In genomic region chr14:25472096-25472861, GRCm38 (mm10) we compare ENCODE assay signal across 8 mouse cellular contexts. TPM values are rescaled to one million over a fixed set of nuclear protein-coding genes. Genes with fewer than 3 reads are reported as not detected.
A peak's percentile ranks its signal among the peaks of the same experiment; 100 is the strongest.
DNase-seq lines count a peak whose midpoint lies in the region; ATAC-seq and TF ChIP-seq lines count a peak whose summit lies in the region.

No protein-coding gene starts in this region.

- H3K4me3 ChIP-seq in liver, embryonic 12.5 days = no peak overlapping the region
- no peak overlapping the region for H3K4me3 ChIP-seq in embryonic fibroblast, embryonic 13.5 days (ENCODE audit: insufficient read depth, low read length)
- H3K4me3 ChIP-seq in kidney, postnatal 0 days (replicated peaks; ENCODE audit: low read depth, low read length) = no peak overlapping the region
- H3K4me3 ChIP-seq in forebrain, embryonic 16.5 days (replicated peaks; ENCODE audit: low read length) = no peak overlapping the region

- H3K36me3 ChIP-seq in liver, embryonic 12.5 days = no peaks in the 10 kb centered on the region
- 0 out of 2 replicates have a peak, but pooled peaks cover 2% of the 10 kb centered on the region for H3K36me3 ChIP-seq in kidney, postnatal 0 days (ENCODE audit: insufficient read depth, low read length)
- no peaks in the 10 kb centered on the region for H3K36me3 ChIP-seq in forebrain, embryonic 16.5 days (ENCODE audit: control insufficient read depth, insufficient read depth)

- DNase-seq in liver = no peak
- peak; percentile 63 for DNase-seq in kidney, postnatal 0 days (ENCODE audit: low spot score)
- DNase-seq in retina, embryonic 14.5 days (ENCODE audit: low spot score) = no peak
- no peak for DNase-seq in layer of hippocampus, adult 9-10 months (ENCODE audit: low spot score)

- no peaks in the 10 kb centered on the region for H3K9me3 ChIP-seq in liver, embryonic 12.5 days (replicated peaks)
- H3K9me3 ChIP-seq in kidney, postnatal 0 days (replicated peaks; ENCODE audit: low read length) = no peaks in the 10 kb centered on the region
- H3K9me3 ChIP-seq in forebrain, embryonic 16.5 days (ENCODE audit: control insufficient read depth, low read length) = no peaks in the 10 kb centered on the region

- no peak for ATAC-seq in liver, embryonic 12.5 days
- 0 out of 2 replicates have a peak, but pooled peaks have one; percentile 12 for ATAC-seq in kidney, postnatal 0 days (replicated peaks; ENCODE audit: low FRiP score, low read depth)
- peak; percentile 40 for ATAC-seq in megakaryocyte progenitor cell, adult 5-6 weeks (replicated peaks; ENCODE audit: poor library complexity)
- ATAC-seq in forebrain, embryonic 16.5 days = no peak

- TF ChIP-seq POLR2A in embryonic fibroblast, embryonic 13.5 days (IDR thresholded peaks at IDR 0.05; ENCODE audit: low read depth, low read length) = no peak

- no peak overlapping the region for H3K9ac ChIP-seq in liver, embryonic 12.5 days
- H3K9ac ChIP-seq in kidney, postnatal 0 days (ENCODE audit: low read depth, low read length) = 0 out of 2 replicates have a peak overlapping the region, but pooled peaks have one; percentile 23
- no peak overlapping the region for H3K9ac ChIP-seq in forebrain, embryonic 16.5 days (replicated peaks; ENCODE audit: low read depth, low read length)

- no peak overlapping the region for H3K4me2 ChIP-seq in liver, embryonic 12.5 days
- no peak overlapping the region for H3K4me2 ChIP-seq in kidney, postnatal 0 days (ENCODE audit: low read length)
- no peak overlapping the region for H3K4me2 ChIP-seq in forebrain, embryonic 16.5 days (ENCODE audit: low read length)

- H3K27me3 ChIP-seq in liver, embryonic 12.5 days (replicated peaks) = no peaks in the 10 kb centered on the region
- no peaks in the 10 kb centered on the region for H3K27me3 ChIP-seq in kidney, postnatal 0 days (ENCODE audit: insufficient read depth, low read length)
- no peaks in the 10 kb centered on the region for H3K27me3 ChIP-seq in forebrain, embryonic 16.5 days (replicated peaks; ENCODE audit: control insufficient read depth, insufficient read depth, low read length)

- 54% methylated on average over 6 of the region's 6 CpGs for WGBS in liver, embryonic 12.5 days (ENCODE audit: insufficient replicate concordance)
- 33% methylated on average over 6 of the region's 6 CpGs for WGBS in kidney, postnatal 0 days
- WGBS in forebrain, embryonic 16.5 days = 85% methylated on average over 6 of the region's 6 CpGs

- peaks cover 99% of the 10 kb centered on the region for H3K4me1 ChIP-seq in liver, embryonic 12.5 days
- peaks cover 47% of the 10 kb centered on the region for H3K4me1 ChIP-seq in embryonic fibroblast, embryonic 13.5 days (ENCODE audit: control insufficient read depth, insufficient read depth, low read length)
- peaks cover 93% of the 10 kb centered on the region for H3K4me1 ChIP-seq in kidney, postnatal 0 days (replicated peaks; ENCODE audit: insufficient read depth, low read length)
- H3K4me1 ChIP-seq in forebrain, embryonic 16.5 days (replicated peaks; ENCODE audit: control insufficient read depth, insufficient read depth, low read length) = peaks cover 96% of the 10 kb centered on the region

- TF ChIP-seq CTCF in embryonic fibroblast, embryonic 13.5 days (IDR thresholded peaks at IDR 0.05; ENCODE audit: borderline replicate concordance, insufficient read depth, low read length) = no peak
- no peak for TF ChIP-seq CTCF in kidney, postnatal 0 days (IDR thresholded peaks at IDR 0.05; ENCODE audit: low read depth)

- H3K27ac ChIP-seq in liver, embryonic 12.5 days = 0 out of 2 replicates have a peak overlapping the region, but pooled peaks have one; percentile 58
- peak overlapping the region; percentile 79; the same call in 1 of the 2 replicates for H3K27ac ChIP-seq in embryonic fibroblast, embryonic 13.5 days (ENCODE audit: insufficient read depth, low read length)
- peak overlapping the region; percentile 86 for H3K27ac ChIP-seq in kidney, postnatal 0 days
- H3K27ac ChIP-seq in forebrain, embryonic 16.5 days (ENCODE audit: low read length) = no peak overlapping the region

RNA-seq across cellular contexts. Expression of gene Zmiz1, which starts 13.3 kb away (rescaled TPM):
- polyA plus RNA-seq in liver, embryonic 12.5 days (2016; fragmentation: Nextera tagmentation; extraction: Ambion mirVana) = 9.1 and 10.2 TPM in 2 replicates
- polyA plus RNA-seq in embryonic fibroblast, embryonic 13.5 days (2011; ENCODE audit: insufficient read length, low read depth, missing spikeins) = 61.9 and 73.9 TPM in 2 replicates
- 25.0 and 26.6 TPM in 2 replicates for polyA plus RNA-seq in kidney, postnatal 0 days (2015; fragmentation: Nextera tagmentation; extraction: Ambion mirVana)
- total RNA-seq in megakaryocyte progenitor cell, adult 5-6 weeks (2015) = 70.0 and 79.1 TPM in 2 replicates
- total RNA-seq in megakaryocyte progenitor cell, adult 5-6 weeks (2017) = 8.2 and 9.3 TPM in 2 replicates
- polyA plus RNA-seq in forebrain, embryonic 16.5 days (2015; fragmentation: Nextera tagmentation; extraction: Ambion mirVana) = 52.6 and 56.6 TPM in 2 replicates

Comparison
In these comparisons a context has a peak if more than half of its experiments do, and no peak if none do; other contexts are left out.
1. ATAC-seq: peak in kidney, postnatal 0 days (single experiment) and megakaryocyte progenitor cell, adult 5-6 weeks (single experiment); none in liver, embryonic 12.5 days (single experiment) and forebrain, embryonic 16.5 days (single experiment).